Mouse (Mus musculus) ovary, postnatal 36 days (tissue): ENCODE data around the gene Rab3il1.

Experiments used
- DNase-seq: peaks from one replicate; pipeline ENCODE4 v3.0.0; 2022; ENCODE audit warnings: low spot score, mixed read lengths

Gene Rab3il1

GRCm38 (mm10) chr19:9982852-9983542 lies 18.5 kb upstream of the Rab3il1 start:
- DNase-seq = peak; percentile 71

GRCm38 (mm10) chr19:9984111-9985055 lies 17.1 kb upstream of the Rab3il1 start:
- no peak for DNase-seq

DNA sequence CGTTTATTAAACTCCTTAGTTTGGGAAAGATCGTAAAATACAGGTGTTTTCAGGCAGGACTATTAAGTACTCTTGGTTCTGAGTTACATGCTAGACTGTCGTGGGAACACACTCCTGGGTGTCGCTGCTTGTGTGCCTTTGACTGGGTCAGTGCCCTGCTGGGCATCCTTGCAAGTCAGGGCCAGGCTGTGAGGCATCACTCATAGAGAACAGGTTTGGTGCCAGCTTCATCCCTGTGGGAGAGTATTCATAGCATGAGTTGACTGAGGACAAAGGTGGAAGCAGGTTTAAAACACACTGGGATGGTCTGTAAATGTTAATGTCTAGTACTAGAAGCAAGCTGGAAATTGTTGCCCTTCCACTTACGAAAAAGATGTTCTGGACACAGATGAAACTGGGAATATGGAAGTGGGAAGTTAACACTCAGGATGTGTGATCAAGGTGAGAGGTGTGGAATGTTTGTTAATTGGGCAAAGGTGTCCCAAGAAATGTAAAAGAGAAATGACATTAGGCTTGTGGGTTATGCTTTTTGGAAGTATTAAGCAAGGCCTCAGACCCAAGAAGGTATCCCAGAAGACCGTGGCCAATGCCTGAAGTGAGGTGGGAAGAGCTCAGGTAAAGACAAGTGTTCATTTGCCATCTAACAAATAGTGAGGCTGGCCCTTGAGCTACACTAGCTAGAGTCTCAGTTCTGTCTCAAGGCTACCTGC lies 16.1 kb upstream of the Rab3il1 start:
- DNase-seq = no peak

- no peak for DNase-seq
Observed at GRCm38 (mm10) chr19:9985900-9986421, 15.5 kb upstream of the Rab3il1 start.

DNA sequence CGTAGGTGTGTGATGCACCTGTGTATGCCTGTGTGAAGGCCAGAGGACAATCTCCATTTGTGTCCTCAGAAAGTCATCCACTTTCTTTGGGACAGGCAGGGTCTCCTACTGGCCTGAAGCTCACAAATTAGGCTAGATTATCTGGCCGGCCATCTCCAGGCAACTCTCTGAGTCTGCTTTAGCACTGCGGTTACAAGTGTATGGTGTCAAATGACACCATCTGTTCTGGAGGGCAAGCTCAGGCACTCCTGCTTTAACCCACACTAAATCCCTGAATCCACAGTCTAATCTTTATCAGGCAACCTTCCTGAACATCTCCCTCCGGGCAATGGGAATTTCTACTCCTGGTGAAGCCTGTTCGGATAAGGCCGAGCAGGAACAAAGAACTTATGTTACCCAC lies 14.3 kb upstream of the Rab3il1 start:
- DNase-seq = no peak

GRCm38 (mm10) chr19:9987593-9987992 lies 13.9 kb upstream of the Rab3il1 start:
- DNase-seq = no peak

- peak; percentile 27 for DNase-seq
Observed at GRCm38 (mm10) chr19:9989171-9989883, 12.1 kb upstream of the Rab3il1 start.

DNA sequence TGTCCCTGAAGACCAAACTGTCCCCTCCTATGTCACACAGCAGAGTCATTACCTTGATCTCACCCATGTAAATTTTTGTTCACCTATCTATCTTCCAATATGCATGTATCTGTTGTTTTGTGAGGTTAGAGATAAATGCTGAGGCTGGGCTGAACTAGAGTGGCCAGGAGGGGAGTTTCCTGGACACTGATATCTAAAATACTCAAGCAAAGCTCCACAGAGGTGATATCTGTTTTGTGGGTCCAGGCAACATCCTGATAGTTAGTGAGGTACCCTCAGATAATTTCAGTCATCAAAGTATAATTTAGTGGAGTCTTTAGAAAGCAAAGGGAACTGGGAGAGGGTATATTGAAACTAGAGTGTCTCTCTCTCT lies 11.6 kb upstream of the Rab3il1 start:
- no peak for DNase-seq

- peak; percentile 77 for DNase-seq
Observed at GRCm38 (mm10) chr19:9991304-9991703, 10.2 kb upstream of the Rab3il1 start.

DNA sequence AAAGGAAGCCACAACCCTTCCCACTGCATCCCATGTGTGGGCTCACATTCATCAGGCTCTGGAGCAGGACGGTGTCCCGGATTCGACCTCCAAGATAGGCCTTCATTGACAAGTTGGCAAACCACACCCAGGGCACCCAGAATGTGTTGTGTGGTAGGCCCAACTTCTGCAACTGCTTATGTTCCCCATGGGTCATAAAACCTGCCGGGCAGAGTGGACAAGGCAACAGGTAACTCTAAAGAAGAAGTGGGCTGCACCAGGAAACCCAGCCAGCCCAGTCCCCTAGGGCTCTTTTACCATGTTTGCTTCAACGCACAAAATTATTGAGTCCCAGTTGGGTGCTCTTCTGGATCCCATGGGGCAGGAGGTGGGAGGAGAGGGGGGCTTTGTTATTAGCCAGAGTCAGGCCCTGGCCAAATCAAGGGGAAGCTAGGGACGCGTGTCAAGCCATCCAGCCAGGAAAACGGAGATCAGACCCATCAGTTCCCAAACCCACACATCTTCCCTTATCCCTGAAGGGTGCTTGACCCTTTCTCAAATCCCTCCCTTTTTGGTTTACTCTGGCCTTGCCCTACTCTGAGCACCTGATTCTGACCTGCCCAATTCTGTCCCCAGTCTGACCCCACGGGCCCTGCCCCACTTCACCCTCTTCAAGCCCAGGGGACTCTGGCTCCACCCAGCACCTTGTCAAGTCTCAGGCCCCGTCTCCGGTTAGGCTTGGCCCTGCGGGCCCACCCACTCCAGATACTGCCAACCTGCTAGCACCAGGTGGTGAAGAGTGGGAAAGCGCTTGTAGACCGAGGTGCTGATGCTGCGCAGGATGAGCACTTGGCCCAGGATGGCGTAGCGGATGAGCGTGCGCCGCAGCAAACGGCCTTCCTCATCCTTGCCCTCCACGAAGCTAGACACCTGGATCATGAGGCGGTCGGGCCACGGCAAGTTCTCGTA lies 9.2 kb upstream of the Rab3il1 start:
- DNase-seq = peak; percentile 18

GRCm38 (mm10) chr19:9993036-9993656 lies 8.3 kb upstream of the Rab3il1 start:
- peak; percentile 90 for DNase-seq

- DNase-seq = no peak
Observed at GRCm38 (mm10) chr19:9997204-9998062, 4.0 kb upstream of the Rab3il1 start.

DNA sequence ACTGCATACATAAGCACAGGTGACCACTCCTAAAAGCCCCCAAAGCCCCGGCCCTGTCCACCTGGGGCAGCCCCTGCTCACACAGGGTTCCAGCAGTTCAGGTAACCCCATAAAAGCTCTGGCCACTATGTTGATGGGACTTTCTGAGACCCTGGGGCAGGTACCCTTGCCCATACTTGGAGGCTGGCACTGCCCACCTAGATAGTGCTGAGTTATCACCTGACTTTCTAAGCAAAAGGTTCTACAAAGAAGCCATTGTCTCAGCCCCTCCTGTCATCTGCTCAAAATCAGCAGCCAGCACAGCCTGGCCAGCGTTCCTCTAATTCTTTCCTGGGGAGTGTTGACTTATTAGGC lies 3.4 kb upstream of the Rab3il1 start:
- no peak for DNase-seq

GRCm38 (mm10) chr19:9998736-9999486 lies 2.6 kb upstream of the Rab3il1 start:
- DNase-seq = no peak

DNA sequence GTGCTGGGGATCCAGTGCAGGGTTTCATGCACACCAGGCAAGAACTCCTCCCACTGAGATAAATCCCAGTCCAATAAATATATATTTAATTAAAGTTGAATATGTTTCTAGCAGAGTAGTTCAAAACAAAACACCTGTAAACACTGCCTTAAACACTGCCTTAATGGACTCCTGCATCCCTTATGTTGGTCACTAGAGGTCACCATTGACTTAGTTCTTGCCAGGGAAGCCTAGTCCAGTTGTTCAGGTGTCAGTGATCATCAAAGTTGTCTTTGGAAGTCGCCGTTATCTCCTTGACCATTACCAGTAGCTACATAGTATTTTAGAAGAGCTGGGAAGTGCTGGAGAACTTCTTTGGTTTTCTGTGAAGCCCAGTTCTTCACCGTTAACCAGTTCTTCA lies 1.1 kb upstream of the Rab3il1 start:
- no peak for DNase-seq

DNA sequence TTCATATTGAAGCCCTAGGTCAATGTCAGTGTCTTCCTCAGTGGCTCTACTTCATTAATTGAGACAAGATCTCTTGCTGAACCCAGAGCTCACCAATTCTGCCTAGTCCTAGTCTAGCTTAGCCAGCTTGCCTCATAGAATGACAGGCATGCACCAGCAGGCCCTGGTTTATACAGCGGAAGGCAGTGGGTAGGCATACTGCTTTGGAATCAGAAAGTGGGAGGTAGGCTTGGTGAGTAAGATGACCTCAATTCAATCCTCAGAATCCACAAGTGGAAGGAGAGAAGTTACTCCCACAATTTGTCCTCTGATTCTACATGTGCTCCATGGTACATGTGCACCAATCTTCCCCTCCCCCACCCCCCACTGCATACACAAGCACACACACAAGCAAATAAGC lies 2.2 kb downstream of the Rab3il1 start:
- no peak for DNase-seq

- DNase-seq = no peak
Observed at GRCm38 (mm10) chr19:10011408-10011807, 9.9 kb downstream of the Rab3il1 start.

DNA sequence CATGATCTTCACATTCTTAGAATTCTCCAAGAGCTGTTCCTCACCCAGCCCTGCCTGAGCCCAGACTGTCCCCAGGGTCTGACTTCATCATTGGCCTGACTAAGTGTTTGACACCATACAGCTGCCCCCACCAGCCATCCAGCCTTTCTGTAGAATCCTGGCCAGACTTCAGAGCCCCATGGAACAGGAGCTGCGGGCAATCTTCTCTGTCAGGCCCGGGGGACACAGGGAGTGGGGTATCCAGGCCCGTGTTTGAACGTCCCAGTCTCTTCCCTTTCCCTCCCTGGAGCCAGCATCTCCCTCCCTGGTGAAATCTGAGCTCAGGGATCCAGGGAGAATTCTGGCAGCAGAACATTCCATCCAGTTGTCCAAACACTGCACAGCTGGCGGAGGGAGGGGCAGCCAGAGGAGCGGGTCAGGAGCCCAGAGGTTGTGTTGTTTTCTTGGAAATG lies 11.4 kb downstream of the Rab3il1 start:
- no peak for DNase-seq
